Mouse (Mus musculus) urinary bladder, postnatal 4 days (tissue): Measurements from ENCODE around the gene Maml3.

Experiments
- DNase-seq, 2 experiments: peaks; one replicate each; pipeline ENCODE4 v3.0.0; 2021 to 2022; ENCODE audit warnings: low spot score in 2 of 2

The Maml3 gene

DNA sequence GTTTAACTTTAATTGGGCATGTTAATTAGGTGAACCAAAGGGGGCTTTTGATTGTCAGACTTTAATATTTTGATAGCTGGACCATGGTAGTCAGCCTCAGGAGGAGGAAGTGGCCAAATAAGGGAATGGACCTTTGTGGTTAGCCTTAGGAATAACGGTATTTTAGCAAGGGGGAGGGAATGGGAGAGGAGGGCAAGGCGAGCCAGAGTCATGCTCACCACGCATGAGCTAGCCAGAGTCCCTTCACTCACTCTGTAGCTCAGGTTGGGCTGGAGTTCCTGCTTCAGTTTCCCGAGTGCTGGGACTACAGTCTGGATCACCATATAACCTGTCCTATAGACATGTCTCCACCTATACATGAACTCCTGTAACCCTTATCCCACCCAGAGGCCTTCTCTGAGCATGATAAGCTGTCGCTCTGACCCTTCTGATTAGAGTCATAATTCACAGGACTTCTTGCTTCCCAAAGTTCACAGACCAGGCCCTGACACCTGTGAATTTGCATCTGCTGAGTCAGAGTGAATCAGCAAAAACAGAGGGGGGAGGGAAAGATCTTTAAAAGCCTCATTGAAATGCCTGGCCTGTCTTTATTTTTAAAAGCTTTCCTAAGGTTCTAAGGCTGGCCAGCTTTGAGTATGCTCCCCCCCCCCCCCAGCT lies 434.3 kb downstream of the Maml3 start:
- no peak for DNase-seq

DNA sequence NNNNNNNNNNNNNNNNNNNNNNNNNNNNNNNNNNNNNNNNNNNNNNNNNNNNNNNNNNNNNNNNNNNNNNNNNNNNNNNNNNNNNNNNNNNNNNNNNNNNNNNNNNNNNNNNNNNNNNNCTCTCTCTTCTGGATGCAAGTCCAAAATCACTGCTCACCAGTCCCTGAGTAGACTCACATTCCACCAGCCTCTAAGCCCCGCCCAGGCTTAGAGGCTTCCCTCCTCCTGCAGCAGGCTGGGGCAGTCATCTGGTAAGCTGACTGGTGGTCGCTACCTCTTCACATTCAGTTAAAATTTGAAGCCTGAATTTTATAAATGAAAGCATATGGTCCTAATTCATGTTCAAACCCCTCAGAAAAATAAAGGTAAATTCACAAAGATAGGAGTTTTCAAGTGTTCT lies 436.3 kb downstream of the Maml3 start:
- DNase-seq, result no peak

DNA sequence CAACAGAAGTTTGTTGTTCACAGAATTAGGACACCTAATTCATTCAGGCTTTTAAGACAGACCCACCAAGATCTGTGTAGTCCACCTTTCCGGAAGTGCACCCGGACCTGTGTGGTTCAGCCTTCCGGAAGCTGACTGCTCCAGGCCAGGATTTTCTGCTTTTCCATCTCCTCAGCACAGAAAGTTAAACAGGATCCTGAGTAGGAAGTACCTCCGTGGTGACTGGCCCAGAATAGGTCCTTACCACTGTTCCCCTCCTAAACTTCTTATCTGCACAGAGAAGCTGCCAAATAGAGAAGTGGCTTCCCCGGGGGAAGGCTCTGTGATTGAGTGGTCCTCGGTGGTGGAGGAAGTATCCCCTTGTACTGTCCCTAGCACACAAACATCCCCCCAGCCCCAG lies 442.3 kb downstream of the Maml3 start:
- no peak for DNase-seq

DNA sequence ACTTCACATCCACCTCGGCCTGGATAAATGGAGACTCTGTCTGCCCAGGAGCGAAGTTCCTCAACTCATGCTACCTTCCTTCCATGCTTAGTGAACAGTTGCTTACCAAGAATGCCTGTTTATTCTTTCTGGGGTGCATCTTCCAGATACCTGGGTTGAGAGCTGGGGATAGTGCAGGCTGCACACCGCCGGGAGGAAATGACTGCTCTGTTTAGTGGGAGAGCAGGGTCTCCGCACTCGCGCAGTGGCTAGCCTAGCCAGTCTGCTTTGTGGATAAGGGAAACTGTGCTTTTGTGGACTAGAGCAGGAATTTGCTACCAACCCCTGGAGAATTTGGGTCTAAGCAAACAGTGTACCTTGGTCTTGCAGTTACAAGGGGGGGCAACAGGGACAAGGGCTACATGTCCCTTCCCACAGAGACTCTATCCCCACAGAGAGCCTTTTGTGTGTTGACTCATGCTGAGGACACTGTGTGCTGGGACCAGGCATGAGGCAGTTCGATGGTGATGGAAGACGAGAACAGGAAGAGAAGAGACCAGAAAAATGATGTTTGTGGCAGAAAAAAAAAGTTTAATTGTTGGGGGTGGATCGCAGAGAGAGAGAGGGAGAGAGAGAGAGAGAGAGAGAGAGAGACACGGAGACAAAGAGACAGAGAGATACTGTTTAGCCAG lies 442.9 kb downstream of the Maml3 start:
- no peak for DNase-seq

DNA sequence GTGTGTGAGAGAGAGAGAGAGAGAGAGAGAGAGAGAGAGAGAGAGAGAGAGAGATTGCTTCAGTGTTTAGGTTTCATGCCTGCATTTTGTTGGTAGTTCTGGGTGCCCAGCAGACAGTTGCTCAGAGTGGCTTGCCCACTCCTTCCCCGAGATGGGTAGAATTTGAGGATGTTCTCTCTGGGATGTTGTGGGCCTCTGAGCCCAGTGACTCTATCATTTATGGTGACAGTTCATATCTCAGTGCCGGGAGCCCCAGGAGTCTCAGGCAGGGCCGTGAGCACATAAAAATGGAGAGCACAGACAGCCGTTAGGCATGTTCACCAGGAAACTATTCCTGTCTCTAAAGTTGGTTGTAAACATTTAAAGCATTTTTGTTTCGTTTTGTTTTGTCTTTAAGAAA lies 443.5 kb downstream of the Maml3 start:
- DNase-seq, result no peak

DNA sequence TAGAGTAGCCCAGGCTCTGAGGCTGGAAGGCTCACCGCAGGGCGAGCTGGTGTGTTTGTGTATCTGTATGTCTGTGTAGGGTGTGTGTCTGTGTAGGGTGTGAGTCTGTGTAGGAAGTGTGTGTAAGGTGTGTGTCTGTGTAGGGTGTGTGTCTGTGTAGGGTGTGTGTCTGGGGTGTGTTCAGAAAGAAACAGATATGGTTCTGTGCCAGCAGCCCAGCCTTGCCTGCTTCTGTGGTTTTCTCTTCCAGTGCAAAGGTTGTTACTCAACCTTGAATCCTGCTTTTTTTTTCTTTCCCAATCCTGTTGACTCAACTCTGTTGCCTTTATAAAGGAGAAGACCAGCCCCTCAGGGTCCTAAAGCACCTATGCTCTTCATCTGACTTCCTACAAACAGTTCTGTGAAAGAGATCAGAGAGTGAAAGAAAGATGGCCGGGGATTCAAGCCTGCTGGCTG lies 444.0 kb downstream of the Maml3 start:
- no peak for DNase-seq

DNA sequence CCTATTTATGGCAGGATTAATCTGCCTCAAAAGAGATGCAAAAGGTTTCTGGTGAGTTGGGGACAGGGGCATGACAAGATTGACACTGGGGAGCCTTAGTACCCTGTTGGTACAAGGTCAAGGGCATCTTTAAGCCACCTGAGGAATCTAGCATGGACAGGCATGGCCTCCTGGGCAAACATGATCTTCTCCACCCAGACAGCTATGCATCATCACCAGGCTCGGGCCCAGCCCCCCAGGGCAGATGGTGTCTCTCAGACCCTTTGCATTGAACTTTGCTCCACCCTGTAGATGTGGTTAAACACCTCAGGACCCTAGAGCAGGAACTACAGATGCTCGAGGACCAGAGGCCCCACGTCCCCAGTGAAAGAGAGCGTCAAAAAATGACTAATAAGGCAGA lies 444.8 kb downstream of the Maml3 start, which contains the start of gene Mgst2:
Gene Mgst2 (plus strand): TSS at position 301 of the 400 bp plus-strand sequence.
- DNase-seq, result no peak

DNA sequence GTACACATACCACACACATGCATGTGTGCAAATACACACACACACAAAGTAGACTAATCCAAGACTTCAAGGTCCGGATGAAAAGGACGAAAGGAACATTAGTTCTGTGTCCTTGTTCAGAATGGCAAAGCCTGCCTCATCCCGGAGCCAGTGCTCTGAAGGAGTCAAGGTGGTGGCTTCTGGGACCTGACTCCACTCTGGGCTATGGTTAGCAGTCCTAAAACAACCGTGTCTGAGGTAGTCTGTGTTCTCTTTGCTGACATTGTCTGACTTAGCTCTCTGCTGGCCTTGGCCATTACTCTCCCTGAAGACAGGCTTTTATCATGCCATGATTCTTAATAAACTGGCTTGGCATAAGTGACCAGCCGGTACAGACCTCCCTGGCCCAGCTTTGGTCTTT lies 445.5 kb downstream of the Maml3 start:
- DNase-seq, result no peak

DNA sequence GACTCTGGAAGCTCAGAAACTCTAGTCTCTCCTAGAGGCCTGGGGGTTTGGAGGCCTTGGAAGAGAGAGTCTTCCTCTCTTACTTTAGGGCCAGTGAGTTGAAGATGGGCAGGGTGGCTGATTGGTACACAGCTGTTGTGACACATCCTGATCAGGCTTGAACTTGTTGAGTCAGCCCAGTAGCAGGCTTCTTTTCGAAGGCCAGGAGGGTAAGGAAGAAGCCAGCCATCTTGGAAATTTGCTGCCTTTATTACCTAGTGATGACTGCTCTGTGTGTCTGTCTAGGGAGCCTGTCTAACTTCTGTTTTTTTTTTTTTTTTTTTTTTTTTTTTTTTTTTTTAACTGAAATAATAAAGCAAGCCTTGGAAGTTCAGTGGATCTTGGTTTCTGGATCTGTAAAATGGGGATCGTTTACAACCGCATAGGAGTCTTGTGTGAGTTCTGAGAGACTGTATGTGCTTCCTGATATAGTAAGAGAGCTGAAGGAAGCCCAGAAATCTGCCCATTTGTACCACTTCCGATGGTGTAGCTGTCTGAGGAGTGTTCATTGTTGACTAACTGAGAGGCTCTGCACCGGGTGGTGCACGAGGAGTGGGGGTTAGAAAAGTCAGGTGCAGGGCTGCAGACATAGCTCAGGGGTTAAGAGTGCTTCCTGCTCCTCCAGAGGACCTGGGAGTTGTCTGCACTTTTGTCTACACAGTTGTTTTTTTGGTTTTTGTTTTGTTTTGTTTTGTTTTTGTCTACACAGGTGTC lies 450.4 kb downstream of the Maml3 start:
- DNase-seq, result no peak

DNA sequence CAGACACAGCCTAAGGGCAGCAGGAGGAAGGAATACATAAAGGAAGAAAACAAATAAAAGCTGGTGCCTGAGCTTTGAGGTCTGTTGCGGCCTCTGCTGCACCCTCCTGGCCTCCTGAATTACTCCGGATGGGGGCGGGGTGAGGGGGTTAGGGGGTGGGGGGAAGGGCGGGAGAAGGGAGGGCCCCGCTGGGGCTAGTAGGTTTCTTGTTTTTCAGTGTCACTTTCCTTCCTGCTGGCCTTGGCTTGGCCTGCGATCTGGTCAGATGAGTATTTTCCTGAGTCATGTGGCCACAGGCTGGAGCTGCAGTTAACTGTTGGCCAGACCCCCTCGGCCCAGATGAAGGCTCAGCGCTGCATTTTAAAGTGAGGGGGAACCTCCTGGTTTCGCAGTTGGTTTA lies 452.2 kb downstream of the Maml3 start:
- DNase-seq, result peak in 1 of 2 experiments; percentile 40

DNA sequence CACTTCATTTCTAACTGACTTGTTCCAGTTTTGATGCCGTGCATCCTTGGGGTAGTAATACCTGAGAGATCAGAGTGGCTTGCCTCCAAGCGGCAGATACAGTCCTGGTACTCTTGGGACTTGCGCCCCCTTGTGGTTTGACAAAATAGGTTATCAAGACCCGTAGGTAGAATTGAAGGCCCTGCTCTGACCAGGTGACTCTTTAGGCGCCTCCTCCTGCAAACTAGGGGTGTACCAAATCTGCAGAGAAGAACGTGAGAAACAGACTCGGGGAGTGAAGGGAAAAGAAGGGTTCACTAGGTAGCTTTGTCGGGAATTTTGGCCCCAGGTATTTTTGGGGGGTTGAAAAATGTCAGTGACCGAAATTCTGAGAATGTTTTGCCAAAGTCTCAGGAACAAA lies 452.6 kb downstream of the Maml3 start:
- peak; percentile 68 to 83 for DNase-seq

DNA sequence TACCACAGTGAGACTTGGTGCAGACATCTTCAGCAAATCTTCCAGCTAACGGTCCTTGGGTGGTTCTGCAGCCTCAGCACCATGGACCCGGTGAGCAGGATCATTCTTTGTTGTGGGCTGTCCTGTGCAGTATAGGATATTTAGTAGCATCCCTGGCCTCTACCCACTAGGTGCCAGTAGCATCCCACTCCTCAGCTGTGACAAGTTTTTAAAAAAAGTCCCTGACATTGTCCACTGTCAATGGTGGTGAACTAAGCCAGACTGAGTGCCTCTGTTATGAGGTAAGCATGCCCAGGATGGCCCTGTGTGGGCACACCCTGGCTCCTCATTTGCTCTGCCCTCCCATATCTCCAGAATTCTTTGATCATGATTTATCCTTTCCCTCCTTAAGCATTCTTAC lies 453.7 kb downstream of the Maml3 start:
- no peak for DNase-seq

DNA sequence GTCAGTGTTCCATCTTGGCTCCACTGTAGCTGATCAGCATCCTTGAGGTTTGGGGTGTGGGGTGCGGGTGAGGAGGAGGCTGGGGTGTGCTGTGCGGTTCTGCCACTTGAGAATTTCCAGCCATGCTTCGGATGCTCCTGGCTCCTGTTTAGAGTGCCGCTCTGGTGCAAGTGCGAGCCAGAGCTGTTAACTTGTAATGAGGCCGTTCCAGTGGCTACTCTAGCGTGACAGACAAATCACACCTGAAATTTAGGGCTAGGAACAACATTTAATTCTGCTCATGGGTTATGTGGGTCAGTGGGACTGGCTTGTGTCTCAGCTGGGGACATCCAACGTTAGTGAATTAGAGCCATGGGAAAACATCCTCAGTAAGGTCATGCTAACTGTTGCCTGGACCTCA lies 454.9 kb downstream of the Maml3 start:
- DNase-seq, result no peak

DNA sequence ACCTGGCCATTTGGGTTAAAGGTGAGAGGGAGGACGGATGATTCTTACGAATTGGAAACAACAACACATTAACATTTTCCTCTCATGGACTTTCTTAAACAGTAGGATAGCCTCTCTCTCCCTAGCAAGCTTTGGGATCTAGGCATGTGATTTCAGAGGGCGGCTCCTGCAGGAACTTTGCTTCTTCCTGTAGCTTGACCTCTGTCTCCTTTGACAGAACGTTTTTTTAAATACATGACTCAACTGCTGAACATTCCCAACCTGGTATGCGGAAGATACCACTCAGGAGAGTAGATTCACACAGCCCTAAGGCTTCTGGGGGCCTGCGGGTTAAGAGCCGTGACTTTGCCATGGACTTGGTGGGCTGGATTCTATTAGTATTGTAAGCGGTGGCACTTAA lies 455.4 kb downstream of the Maml3 start:
- no peak for DNase-seq

DNA sequence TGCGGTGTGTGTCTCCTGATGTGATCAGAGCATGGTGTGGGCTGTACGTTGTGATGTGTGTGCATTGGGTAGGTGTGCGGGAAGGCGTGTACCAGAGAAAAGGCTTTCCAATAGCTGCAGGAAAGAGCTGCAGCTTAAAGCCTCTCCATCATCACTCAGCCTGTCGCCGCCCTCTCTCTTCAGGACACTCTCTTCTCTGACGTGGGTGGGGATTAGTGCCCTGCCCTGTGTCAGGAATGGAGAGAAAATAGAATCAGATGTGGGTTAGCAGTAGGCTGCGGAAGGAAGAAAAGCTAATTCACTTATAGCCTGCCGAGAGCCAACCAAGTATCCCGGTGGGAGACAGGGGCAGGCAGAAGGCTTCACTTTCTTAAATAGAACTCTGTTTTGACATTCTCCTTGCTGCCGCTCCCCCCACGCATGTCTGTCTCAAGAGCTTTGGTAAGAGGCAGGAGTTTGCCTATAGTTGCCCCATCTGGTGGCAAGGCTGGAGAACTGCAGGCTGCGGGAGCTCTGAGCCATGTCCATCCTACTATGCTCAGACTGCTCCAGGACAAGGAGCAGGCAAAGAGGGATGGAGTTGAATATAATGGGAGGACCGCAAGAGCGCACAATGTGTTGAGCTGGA lies 456.7 kb downstream of the Maml3 start:
- DNase-seq, result peak; percentile 67 to 74

DNA sequence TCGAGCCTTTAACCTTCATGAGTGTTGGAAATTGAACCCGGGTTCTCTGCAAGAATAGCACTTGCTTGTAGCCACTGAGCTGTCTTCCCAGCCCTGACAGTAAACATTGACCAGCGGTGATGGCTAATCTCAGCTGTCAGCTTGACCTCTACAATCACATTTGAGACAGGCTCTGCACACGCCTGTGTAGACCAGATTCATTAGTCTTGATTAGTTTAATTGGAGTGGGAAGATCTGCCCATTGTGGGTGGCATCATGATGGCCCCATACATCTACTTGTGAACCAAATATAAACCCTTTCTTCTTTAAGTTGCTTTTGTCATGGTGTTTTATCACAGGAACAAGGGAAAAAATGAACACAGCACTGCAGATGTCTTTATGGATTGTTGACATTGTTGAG lies 457.5 kb downstream of the Maml3 start:
- no peak for DNase-seq

DNA sequence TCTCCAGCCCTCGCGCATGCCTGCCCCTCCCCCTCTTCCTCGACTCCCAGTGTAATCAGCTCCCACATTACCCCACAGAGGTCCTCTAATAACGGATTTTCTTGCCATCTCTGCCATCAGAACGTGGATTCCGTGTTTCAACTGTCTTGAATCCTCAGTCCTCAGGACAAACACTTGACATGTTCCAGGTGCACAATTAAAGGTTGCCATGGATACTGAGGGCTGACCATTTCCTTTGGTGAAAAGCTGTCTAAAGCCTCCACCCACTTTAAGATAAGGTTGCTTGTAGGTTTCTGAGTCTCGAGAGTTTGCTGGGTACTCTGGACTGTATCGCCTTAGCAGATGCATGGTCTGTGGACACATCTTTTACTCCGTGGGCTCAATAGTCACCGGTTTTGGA lies 458.6 kb downstream of the Maml3 start:
- DNase-seq, result no peak

DNA sequence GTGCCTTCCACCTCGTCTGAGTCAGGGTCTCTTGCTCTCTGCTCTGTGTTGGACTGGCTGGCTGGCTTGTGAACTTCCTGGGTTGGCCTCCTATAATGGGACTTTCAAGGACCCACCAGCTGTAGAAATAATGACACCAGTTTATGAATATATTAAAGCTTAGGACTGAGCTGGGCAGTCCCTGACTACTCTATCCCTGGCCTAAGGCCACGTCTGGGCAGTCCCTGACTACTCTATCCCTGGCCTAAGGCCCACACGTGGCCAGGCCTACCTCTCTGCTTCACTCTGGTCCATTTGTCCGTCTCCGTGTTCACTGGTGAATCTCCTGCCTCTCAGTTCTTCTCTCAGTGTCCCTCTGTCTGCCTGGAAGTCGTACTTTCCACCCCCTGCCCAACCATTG lies 459.4 kb downstream of the Maml3 start:
- no peak for DNase-seq

DNA sequence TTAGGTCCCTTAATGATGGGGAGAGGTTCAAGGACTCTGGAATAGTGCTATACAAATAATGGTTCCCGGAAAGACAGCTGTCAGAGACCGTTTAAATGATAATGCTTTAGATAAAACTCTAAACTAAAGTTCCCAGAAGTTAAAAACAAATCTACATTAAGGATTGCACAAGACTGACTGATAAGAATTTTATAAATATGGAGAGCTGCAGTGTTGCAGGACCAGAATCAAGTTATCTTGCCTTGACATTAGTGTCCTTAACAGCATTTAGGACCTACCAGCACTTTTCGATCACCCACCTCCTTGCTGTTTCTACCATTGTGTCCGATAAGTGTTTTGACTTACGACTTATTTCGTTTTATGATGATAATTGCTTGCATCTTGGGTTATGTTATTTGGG lies 466.6 kb downstream of the Maml3 start:
- DNase-seq, result no peak

DNA sequence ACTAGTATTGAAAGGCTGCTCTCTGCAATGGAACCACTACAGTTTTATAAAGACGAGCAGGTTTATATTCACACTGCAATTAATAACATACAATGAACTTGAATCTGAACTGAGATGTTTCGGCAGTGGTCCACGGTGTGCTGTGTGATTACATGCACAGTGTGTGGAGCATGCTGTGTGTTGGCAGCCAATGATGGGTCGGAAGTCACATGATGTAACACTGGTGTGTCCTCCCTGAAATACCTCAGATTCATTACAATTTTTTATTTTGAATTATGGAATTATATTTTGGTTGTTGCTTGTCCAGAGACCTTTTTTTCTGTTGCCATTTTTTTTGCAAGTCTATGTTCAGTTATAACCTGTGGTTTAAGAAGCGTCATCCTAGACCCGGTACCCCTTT lies 467.6 kb downstream of the Maml3 start:
- DNase-seq, result no peak

DNA sequence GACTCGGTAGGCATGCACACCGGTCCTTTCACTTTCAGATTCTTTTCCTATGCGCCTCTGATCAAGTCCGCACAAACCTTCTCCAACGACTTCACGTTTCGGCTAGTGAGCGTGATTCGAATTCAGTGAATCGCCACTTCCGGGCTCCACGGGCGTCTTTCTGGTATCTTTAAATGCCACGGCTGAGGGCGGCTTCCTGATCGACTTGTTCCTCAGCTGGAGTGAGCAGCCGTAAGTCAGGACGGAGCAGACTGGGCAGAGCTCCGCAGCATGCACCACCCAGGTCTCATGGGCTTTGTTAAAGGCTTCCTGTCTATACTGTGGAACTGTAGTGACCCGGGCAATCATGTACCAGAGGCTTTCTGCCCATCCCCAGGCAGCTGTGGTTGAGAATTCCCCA lies 468.2 kb downstream of the Maml3 start:
- no peak for DNase-seq

DNA sequence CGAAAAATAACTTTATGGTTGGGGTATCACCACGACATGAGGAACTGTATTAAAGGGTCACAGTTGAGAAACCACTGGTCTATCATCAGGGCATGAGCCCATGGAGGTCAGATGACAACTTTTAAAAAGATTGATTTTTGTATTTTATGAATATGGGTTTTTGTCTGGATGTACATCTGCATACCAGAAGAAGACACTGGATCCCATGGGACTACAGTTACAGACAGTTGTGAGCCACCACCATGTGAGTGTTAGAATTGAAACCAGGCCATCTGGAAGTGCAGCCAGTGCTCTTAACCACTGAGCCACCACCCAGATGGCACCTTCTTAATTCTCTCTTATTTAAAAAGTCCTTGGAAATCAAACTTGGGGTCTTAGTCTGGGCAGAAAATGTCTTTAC lies 468.9 kb downstream of the Maml3 start:
- no peak for DNase-seq
